Mouse (Mus musculus) G1E (cell line): ENCODE measurements around the gene Rab5b.

Source experiments
- CTCF ChIP-seq: IDR thresholded peaks from 2 replicates; pipeline ENCODE4 v1.5.1; 2012; ENCODE audit warnings: low read depth, low read length, inconsistent platforms, mixed read lengths
- GATA1 ChIP-seq: IDR thresholded peaks from 2 replicates; pipeline ENCODE4 v1.6.1; 2012; ENCODE audit warnings: borderline replicate concordance, low read length, inconsistent platforms, mixed read lengths

DNA sequence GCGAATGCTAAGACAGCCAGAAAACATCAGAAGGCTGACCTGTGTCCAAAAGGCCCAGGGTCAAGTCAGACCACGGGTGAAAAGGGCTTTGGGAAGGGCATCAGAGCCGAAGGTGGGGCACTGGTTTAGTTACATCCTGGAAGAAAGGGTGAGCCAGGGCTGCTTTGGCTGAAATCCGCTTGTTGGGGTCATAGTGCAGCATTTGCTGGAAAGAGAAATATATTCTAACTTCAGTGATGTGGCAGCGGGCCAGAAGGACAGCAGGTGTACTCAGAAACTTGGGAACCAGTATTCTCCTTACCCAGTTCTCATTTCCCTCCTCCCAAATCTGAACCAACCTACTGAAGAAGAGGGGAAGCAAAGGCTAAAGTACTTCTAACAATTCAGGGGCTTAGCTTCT lies 2.9 kb upstream of the Rab5b start:
- no peak for TF ChIP-seq CTCF
- TF ChIP-seq GATA1: no peak
